Comparison of ENCODE assay signal across 16 mouse cellular contexts in the genomic region with DNA sequence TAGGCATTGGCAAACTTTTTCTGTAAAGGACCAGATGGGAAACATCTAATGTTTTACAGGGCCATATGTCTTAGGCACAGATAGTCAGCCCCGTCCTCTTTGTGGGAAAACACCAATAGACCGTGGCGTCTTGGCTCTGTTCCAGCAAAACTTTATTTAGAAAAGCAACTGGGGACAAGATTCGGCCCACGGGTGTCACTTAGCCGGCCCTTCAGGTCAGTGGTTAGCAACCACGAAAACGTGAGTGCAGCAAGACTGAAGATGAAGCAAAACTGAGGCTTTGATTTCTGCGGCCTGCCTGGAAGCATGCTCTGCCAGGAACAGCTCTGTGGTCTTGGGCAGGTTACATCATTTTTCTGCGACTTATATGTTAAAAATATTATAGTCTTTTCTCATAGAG.
"Had no signal": no experiment of that assay in that cellular context is flagged by ENCODE, and none has a peak within 500 bp of the region (broad histone marks: within the 10 kb centered on the region; RNA-seq: fewer than 3 reads in every experiment).

No protein-coding gene starts in this region.

- H3K27me3 ChIP-seq: kidney, embryonic 15.5 days; liver, embryonic 13.5 days had no signal

- H3K4me3 ChIP-seq: kidney, embryonic 15.5 days; layer of hippocampus, adult 2 months; left cerebral cortex, adult 2 months; liver, embryonic 13.5 days; megakaryocyte, embryonic 14.5 days; midbrain, embryonic 10.5 days; midbrain, embryonic 13.5 days; myocyte had no signal

- H3K27ac ChIP-seq: kidney, embryonic 15.5 days; layer of hippocampus, adult 2 months; left cerebral cortex, adult 2 months; liver, embryonic 13.5 days; midbrain, embryonic 10.5 days; midbrain, embryonic 13.5 days had no signal

- H3K4me2 ChIP-seq: kidney, embryonic 15.5 days; liver, embryonic 13.5 days; midbrain, embryonic 13.5 days had no signal

- H3K4me1 ChIP-seq: kidney, embryonic 15.5 days; midbrain, embryonic 13.5 days had no signal

- H3K9ac ChIP-seq: kidney, embryonic 15.5 days; liver, embryonic 13.5 days; midbrain, embryonic 13.5 days had no signal

- H3K9me3 ChIP-seq: kidney, embryonic 15.5 days; liver, embryonic 13.5 days; megakaryocyte, embryonic 14.5 days; midbrain, embryonic 10.5 days; midbrain, embryonic 13.5 days had no signal

- H3K36me3 ChIP-seq: liver, embryonic 13.5 days; midbrain, embryonic 10.5 days had no signal

- DNase-seq: kidney, postnatal 14 days; kidney, postnatal 4 days; layer of hippocampus, postnatal 36 days; liver, embryonic 13.5 days; lung, adult 2 months; thymus, adult 18-20 months; thymus, postnatal 36 days had no signal

- ATAC-seq: lung, postnatal 0 days; midbrain, embryonic 13.5 days; midbrain, embryonic 16.5 days had no signal
